Mouse (Mus musculus): ENCODE data around the gene Krt80.
"Not testable (repeated sequence)": the region's sequence is repeated elsewhere in the genome, so short reads cannot be mapped to it uniquely, and the experiment has no call there.

Gene Krt80

GRCm38 (mm10) chr15:101341797-101342515, 28.0 kb downstream of the Krt80 start:
- DNase-seq (ENCODE audit: low spot score), result peak; percentile 62

DNA sequence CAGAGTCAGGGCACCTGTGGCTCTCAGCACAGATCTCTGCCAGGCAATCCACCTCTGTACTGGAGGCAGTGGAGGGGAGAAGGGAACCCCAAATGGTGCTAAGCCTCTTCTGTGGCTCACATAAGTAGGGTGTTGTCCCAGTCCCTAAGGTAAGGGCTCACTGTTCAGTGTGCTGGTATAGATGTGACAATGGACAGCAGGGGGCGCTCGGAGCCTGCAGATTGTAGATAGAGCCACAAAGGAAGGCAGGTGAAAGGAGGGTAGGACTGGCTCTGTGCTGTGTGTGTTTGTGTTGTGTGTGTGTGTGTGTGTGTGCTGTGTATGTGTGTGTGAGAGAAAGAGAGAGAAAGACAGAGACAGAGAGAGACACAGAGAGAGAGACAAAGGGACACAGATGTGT, 30.4 kb downstream of the Krt80 start:
- DNase-seq (ENCODE audit: low spot score), result peak; percentile 93

- no peak for DNase-seq (ENCODE audit: low spot score)
Measured at GRCm38 (mm10) chr15:101338359-101338758, 31.6 kb downstream of the Krt80 start.

DNA sequence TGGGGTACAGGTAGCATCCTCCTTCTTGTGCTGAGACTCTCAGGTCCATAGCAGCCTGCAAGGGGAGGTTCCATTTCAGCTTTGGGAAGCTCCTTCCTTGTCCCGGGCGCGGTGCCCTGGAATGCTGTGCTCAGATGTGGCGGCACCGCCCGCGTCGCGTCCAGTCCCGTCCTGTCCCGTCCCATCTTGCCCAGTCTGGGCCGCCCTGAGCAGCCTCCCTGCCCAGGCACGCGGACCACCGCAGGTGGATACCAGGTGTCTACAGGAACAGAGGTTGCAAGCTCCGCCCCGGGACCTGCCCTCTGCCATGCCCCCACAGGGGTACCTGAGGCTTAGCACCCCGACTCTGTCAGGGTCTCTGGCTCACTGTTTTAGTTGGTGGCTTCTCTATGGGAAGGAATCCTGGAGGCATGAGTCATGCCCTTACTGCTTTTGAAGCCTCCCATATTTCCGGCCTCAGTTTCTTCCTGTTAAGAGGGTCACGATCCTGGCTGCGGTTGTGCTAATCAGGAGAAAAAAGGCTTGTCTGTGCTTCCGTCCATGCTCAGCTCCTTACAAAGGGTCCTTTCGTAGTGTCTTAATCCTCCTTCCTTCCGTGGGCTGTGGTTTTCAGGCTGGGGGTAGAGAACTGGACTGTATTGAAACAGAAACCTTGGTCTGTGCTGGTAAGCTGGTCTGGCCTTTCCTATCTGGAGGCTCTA, 33.3 kb downstream of the Krt80 start:
- no peak for DNase-seq (ENCODE audit: low spot score)

GRCm38 (mm10) chr15:101333648-101334047, 36.3 kb downstream of the Krt80 start:
- DNase-seq (ENCODE audit: low spot score), result no peak

- no peak for DNase-seq (ENCODE audit: low spot score)
Measured at GRCm38 (mm10) chr15:101333165-101333564, 36.8 kb downstream of the Krt80 start.

- no peak for DNase-seq (ENCODE audit: low spot score)
Measured at GRCm38 (mm10) chr15:101332370-101332769, 37.6 kb downstream of the Krt80 start.

- DNase-seq (ENCODE audit: low spot score), result no peak
Measured at GRCm38 (mm10) chr15:101331090-101331489, 38.9 kb downstream of the Krt80 start.

- no peak for DNase-seq (ENCODE audit: low spot score)
Measured at GRCm38 (mm10) chr15:101329564-101329892, 40.4 kb downstream of the Krt80 start.

DNA sequence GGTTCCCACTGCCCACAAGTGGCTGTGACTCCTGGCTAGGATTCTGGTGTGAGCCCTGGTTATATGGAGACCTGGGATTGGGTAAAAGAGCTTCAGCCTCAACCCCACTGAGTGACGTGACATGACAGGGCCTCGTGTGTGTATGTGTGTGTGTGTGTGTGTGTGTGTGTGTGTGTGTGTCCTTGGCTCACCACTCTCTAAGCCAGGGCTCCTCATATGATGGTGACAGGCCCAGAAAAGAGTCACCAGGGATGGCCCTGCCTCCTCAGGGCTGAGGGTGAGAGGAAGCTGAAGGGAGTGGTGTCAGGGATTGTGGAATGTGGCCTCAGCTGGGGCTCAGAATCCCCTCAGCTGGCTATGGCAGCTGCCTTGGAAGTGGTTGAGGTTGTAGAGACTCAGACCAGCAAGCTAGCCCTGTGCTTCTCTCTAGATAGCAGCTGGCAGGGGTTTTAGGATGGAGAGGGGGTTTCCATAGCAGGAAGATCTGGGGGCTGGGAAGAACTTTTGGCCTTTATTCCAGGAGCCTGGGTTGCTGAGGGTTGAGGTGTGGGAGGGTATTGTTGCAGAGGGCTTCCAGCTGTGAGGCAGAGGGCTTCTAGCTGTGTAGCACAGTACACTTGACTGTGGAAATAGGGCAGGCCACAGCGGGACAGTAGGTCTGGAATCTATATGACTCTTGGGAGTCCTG, 40.9 kb downstream of the Krt80 start:
- DNase-seq (ENCODE audit: low spot score), result no peak

- DNase-seq (ENCODE audit: low spot score), result peak; percentile 96
Measured at GRCm38 (mm10) chr15:101327282-101327681, 42.7 kb downstream of the Krt80 start.

DNA sequence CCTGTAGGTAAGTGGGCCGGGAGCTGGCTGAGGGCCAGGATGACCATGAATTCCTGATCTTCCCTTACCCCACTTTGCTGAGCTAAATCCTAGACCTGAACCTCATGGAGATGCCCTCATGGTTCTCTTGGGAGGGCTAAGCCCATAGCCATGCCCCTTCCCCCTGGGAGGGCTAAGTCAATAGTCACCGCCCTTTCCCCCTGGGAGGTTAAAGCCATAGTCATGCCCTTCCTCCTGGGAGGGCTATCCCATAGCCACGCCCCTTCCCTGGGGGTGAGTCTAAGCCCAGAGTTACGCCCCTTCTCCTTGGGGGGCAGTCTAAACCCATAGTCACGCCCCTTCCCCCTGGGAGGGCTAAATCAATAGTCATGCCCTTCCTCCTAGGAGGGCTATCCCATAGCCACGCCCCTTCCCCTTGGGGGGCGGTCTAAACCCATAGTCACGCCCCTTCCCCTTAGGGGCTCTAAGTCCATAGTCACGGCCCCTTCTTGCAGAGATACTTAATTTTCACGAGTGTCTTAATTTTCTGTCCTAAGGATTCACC, 43.9 kb downstream of the Krt80 start:
- DNase-seq (ENCODE audit: low spot score), result peak; percentile 66

DNA sequence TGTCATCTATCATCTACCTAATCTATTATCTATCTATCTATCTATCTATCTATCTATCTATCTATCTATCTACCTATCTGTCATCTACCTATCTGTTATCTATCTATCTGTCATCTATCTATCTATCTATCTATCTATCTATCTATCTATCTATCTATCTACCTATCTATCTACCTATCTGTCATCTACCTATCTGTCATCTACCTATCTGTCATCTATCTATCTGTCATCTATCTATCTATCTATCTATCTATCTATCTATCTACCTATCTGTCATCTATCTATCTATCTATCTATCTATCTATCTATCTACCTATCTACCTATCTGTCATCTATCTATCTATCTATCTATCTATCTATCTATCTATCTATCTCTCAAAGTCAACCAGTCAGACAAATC, 45.6 kb downstream of the Krt80 start:
- DNase-seq (ENCODE audit: low spot score), result not testable (repeated sequence)

DNA sequence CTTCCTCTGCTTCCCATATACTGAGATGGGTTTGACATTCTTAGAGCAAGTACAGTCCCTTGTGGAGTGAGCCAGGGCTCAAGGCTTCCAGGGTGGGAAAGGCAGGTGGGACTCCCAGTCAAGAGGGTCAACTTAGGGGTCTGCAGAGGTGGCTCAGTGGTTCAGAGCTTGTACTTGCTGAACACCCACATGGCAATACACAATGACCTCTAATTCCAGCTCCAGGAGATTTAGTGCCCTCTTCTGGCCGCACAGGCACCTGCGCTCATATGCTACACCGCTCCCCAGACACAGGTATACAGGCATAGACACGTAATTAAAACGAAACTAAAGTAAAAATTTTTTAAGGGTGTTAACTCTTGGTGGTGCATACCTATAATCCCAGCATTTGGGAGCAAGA, 46.5 kb downstream of the Krt80 start:
- DNase-seq (ENCODE audit: low spot score), result no peak

DNA sequence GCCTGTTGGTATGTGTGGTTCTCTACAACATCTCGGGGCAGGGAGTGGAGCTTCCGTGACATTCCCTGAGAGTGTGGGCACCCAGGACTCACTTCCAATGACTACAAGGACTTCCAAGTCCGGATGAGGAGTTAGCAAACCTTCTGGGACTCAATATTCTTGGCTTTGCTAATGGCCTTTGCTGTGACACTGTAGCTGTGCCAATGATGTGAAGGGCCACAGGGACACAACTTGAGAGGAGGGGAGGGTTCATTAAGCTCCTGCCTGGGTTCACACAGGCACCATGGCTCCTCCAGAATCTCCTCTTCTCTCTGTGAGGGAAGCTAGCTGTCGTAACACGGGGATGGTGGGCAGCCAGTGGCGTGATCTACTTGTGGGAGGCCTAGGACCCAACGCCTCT, 47.3 kb downstream of the Krt80 start:
- DNase-seq (ENCODE audit: low spot score), result no peak

- DNase-seq (ENCODE audit: low spot score), result no peak
Measured at GRCm38 (mm10) chr15:101322106-101322505, 47.9 kb downstream of the Krt80 start.

DNA sequence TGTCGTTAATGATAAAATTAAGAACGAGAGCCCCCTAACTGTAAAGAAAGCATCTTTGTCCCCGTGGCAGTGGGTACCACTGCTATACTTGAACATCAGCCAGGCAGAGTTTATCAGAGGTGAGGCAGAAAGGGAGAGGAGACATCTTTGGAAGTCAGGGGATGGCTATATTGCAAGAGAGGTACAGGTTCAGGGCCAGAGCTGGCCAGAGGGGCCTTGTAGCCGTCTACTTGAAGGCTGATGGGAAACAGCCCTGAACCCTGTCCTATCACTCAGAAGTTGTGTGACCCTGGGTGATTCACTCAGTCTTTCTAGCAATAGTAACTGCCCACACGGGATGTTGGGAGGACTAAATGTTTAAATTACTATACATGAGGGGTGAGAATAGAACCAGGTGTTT, 48.8 kb downstream of the Krt80 start:
- no peak for DNase-seq (ENCODE audit: low spot score)

- DNase-seq (ENCODE audit: low spot score), result no peak
Measured at GRCm38 (mm10) chr15:101320618-101321041, 49.3 kb downstream of the Krt80 start.

GRCm38 (mm10) chr15:101320010-101320617, 49.8 kb downstream of the Krt80 start:
- DNase-seq (ENCODE audit: low spot score), result no peak

GRCm38 (mm10) chr15:101318889-101319765, 50.8 kb downstream of the Krt80 start:
- DNase-seq (ENCODE audit: low spot score), result no peak

- no peak for DNase-seq (ENCODE audit: low spot score)
Measured at GRCm38 (mm10) chr15:101317814-101318500, 52.0 kb downstream of the Krt80 start.
